Mouse (Mus musculus) limb, embryonic 15.5 days (tissue): ENCODE results near the gene Spata32. TPM values are rescaled to one million over a fixed set of nuclear protein-coding genes. Genes with fewer than 3 reads are reported as not detected.
"Not testable (repeated sequence)": the region's sequence is repeated elsewhere in the genome, so short reads cannot be mapped to it uniquely, and the experiment has no call there.

ENCODE experiments used
- ATAC-seq: fragments of 200-750 bp; cut with Nextera tagmentation; 2 replicates; pipeline ENCODE4 v1.8.0; 2017; ENCODE audit warnings: low read depth, moderate TSS enrichment; ENCODE audit not compliant: insufficient number of reproducible peaks, low FRiP score, low TSS enrichment
- H3K27ac ChIP-seq: fragments of 300-500 bp; sonication (generic); 2 replicates; pipeline ENCODE4 v1.5.1; 2015; ENCODE audit warnings: moderate library complexity, mild to moderate bottlenecking, inconsistent platforms
- H3K27me3 ChIP-seq: fragments of 300-500 bp; sonication (generic); 2 replicates; pipeline ENCODE4 v1.6.1; 2015; ENCODE audit warnings: inconsistent platforms
- H3K36me3 ChIP-seq: fragments of 300-500 bp; sonication (generic); 2 replicates; pipeline ENCODE4 v1.6.1; 2015; ENCODE audit warnings: inconsistent platforms
- H3K4me1 ChIP-seq: fragments of 300-500 bp; sonication (generic); 2 replicates; pipeline ENCODE4 v1.6.1; 2015; ENCODE audit warnings: inconsistent platforms
- H3K4me2 ChIP-seq: fragments of 300-500 bp; sonication (generic); 2 replicates; pipeline ENCODE4 v1.6.1; 2015; ENCODE audit warnings: mild to moderate bottlenecking, inconsistent platforms
- H3K4me3 ChIP-seq: fragments of 300-500 bp; sonication (generic); 2 replicates; pipeline ENCODE4 v1.5.1; 2015; ENCODE audit warnings: mild to moderate bottlenecking, inconsistent platforms
- H3K9ac ChIP-seq: fragments of 300-500 bp; sonication (generic); 2 replicates; pipeline ENCODE4 v1.6.1; 2015; ENCODE audit warnings: inconsistent platforms
- H3K9me3 ChIP-seq: fragments of 300-500 bp; sonication (generic); 2 replicates; pipeline ENCODE4 v1.6.1; 2016; ENCODE audit warnings: inconsistent platforms
- WGBS: fragments of 180-500 bp; shearing (Covaris S2); methylation state at CpG from one replicate; pipeline ENCODE4 v1.1.7; 2015; 5-methylcytosine and 5-hydroxymethylcytosine counted together
- polyA plus RNA-seq: library from polyadenylated mRNA; unstranded; fragments of >200 nt; fragmentation: Nextera tagmentation; extraction: Ambion mirVana; gene quantifications from 2 replicates; pipeline ENCODE4 v1.2.1, GENCODE M21; 2015

Gene Spata32
- polyA plus RNA-seq, 1 experiment from 2014 or later = not detected

- 84% methylated on average over 9 of the region's 9 CpGs for WGBS
- Histone ChIP-seq H3K27me3 (no peaks in the 10 kb centered on the region), H3K9me3 (no peaks in the 10 kb centered on the region), H3K4me1 (peaks cover 15% of the 10 kb centered on the region), H3K36me3 (peaks cover 55% of the 10 kb centered on the region), H3K27ac (no peak overlapping the region), H3K4me3 (no peak overlapping the region), H3K4me2 (no peak overlapping the region), H3K9ac (no peak overlapping the region)
- no peak for ATAC-seq
These were observed 19.5 kb upstream of the Spata32 start for GRCm38 (mm10) chr11:103237757-103238156.

- Histone ChIP-seq H3K36me3 (peaks cover 52% of the 10 kb centered on the region), H3K4me3 (no peak overlapping the region), H3K4me2 (no peak overlapping the region), H3K4me1 (peaks cover 15% of the 10 kb centered on the region), H3K9ac (no peak overlapping the region), H3K9me3 (no peaks in the 10 kb centered on the region), H3K27me3 (no peaks in the 10 kb centered on the region), H3K27ac (no peak overlapping the region)
- WGBS = 73% methylated on average over 10 of the region's 10 CpGs
- ATAC-seq = no peak
These were observed 18.7 kb upstream of the Spata32 start for GRCm38 (mm10) chr11:103236903-103237302.

- Histone ChIP-seq H3K27ac (no peak overlapping the region), H3K9me3 (no peaks in the 10 kb centered on the region), H3K4me1 (peaks cover 15% of the 10 kb centered on the region), H3K4me2 (no peak overlapping the region), H3K27me3 (no peaks in the 10 kb centered on the region), H3K36me3 (peaks cover 51% of the 10 kb centered on the region), H3K9ac (no peak overlapping the region), H3K4me3 (no peak overlapping the region)
- WGBS = 59% methylated on average over 6 of the region's 6 CpGs
- no peak for ATAC-seq
These were observed 18.2 kb upstream of the Spata32 start for GRCm38 (mm10) chr11:103236431-103236830.

- 0 out of 2 replicates have a peak, but pooled peaks have one; percentile 22 for ATAC-seq
- Histone ChIP-seq H3K27me3 (no peaks in the 10 kb centered on the region), H3K9me3 (no peaks in the 10 kb centered on the region), H3K4me2 (no peak overlapping the region), H3K4me3 (no peak overlapping the region), H3K9ac (no peak overlapping the region), H3K4me1 (peaks cover 11% of the 10 kb centered on the region), H3K36me3 (peaks cover 58% of the 10 kb centered on the region), H3K27ac (peak overlapping the region; percentile 24; the same call in 1 of the 2 replicates)
- 67% methylated on average over 11 of the region's 11 CpGs for WGBS
These were observed 17.5 kb upstream of the Spata32 start for GRCm38 (mm10) chr11:103235702-103236101.

GRCm38 (mm10) chr11:103234447-103234846 lies 16.2 kb upstream of the Spata32 start:
- H3K36me3 ChIP-seq = peaks cover 64% of the 10 kb centered on the region
- no peaks in the 10 kb centered on the region for H3K9me3 ChIP-seq
- H3K9ac ChIP-seq = no peak overlapping the region

GRCm38 (mm10) chr11:103232966-103233365 lies 14.7 kb upstream of the Spata32 start:
- no peak overlapping the region for H3K9ac ChIP-seq
- H3K4me1 ChIP-seq = peaks cover 3% of the 10 kb centered on the region; the same call in 1 of the 2 replicates
- no peak overlapping the region for H3K4me2 ChIP-seq
- H3K36me3 ChIP-seq = peaks cover 61% of the 10 kb centered on the region
- H3K9me3 ChIP-seq = no peaks in the 10 kb centered on the region
- no peak for ATAC-seq
- WGBS = 38% methylated on average over 7 of the region's 7 CpGs
- H3K4me3 ChIP-seq = no peak overlapping the region
- no peaks in the 10 kb centered on the region for H3K27me3 ChIP-seq
- H3K27ac ChIP-seq = no peak overlapping the region

More at GRCm38 (mm10) chr11:103234447-103234846, 16.2 kb upstream of the Spata32 start:
- Histone ChIP-seq H3K27me3 (no peaks in the 10 kb centered on the region), H3K4me2 (no peak overlapping the region), H3K27ac (no peak overlapping the region), H3K4me1 (peaks cover 3% of the 10 kb centered on the region; the same call in 1 of the 2 replicates), H3K4me3 (no peak overlapping the region)
- ATAC-seq = no peak
- 59% methylated on average over 1 of the region's 1 CpGs for WGBS

GRCm38 (mm10) chr11:103231367-103231766 lies 13.1 kb upstream of the Spata32 start:
- H3K36me3 ChIP-seq = peaks cover 61% of the 10 kb centered on the region
- H3K27me3 ChIP-seq = no peaks in the 10 kb centered on the region
- no peak for ATAC-seq
- no peak overlapping the region for H3K4me2 ChIP-seq
- no peaks in the 10 kb centered on the region for H3K9me3 ChIP-seq
- H3K9ac ChIP-seq = no peak overlapping the region
- H3K27ac ChIP-seq = no peak overlapping the region
- WGBS = 81% methylated on average over 7 of the region's 7 CpGs
- no peak overlapping the region for H3K4me3 ChIP-seq
- peaks cover 3% of the 10 kb centered on the region; the same call in 1 of the 2 replicates for H3K4me1 ChIP-seq

GRCm38 (mm10) chr11:103230626-103231025 lies 12.4 kb upstream of the Spata32 start:
- no peak overlapping the region for H3K4me3 ChIP-seq
- H3K9ac ChIP-seq = no peak overlapping the region
- ATAC-seq = no peak
- H3K4me2 ChIP-seq = no peak overlapping the region
- 86% methylated on average over 19 of the region's 19 CpGs for WGBS
- H3K27me3 ChIP-seq = no peaks in the 10 kb centered on the region
- no peak overlapping the region for H3K27ac ChIP-seq
- peaks cover 3% of the 10 kb centered on the region; the same call in 1 of the 2 replicates for H3K4me1 ChIP-seq
- H3K9me3 ChIP-seq = no peaks in the 10 kb centered on the region
- H3K36me3 ChIP-seq = peaks cover 59% of the 10 kb centered on the region

GRCm38 (mm10) chr11:103229608-103230007 lies 11.4 kb upstream of the Spata32 start:
- Histone ChIP-seq H3K9me3 (no peaks in the 10 kb centered on the region), H3K9ac (no peak overlapping the region), H3K4me1 (peaks cover 3% of the 10 kb centered on the region; the same call in 1 of the 2 replicates), H3K36me3 (peaks cover 62% of the 10 kb centered on the region), H3K27me3 (no peaks in the 10 kb centered on the region), H3K4me2 (no peak overlapping the region), H3K27ac (no peak overlapping the region), H3K4me3 (no peak overlapping the region)
- 97% methylated on average over 2 of the region's 2 CpGs for WGBS
- no peak for ATAC-seq

- Histone ChIP-seq H3K36me3 (peaks cover 81% of the 10 kb centered on the region), H3K27me3 (0 out of 2 replicates have a peak, but pooled peaks cover 4% of the 10 kb centered on the region), H3K4me2 (no peak overlapping the region), H3K4me1 (peaks cover 6% of the 10 kb centered on the region; the same call in 1 of the 2 replicates), H3K9me3 (no peaks in the 10 kb centered on the region), H3K9ac (no peak overlapping the region), H3K27ac (peak overlapping the region; percentile 38; the same call in 1 of the 2 replicates), H3K4me3 (no peak overlapping the region)
- 55% methylated on average over 18 of the region's 18 CpGs for WGBS
- no peak for ATAC-seq
These were observed 5.8 kb upstream of the Spata32 start for GRCm38 (mm10) chr11:103223951-103224456.

- Histone ChIP-seq H3K4me2 (no peak overlapping the region), H3K27me3 (0 out of 2 replicates have a peak, but pooled peaks cover 4% of the 10 kb centered on the region), H3K27ac (no peak overlapping the region), H3K4me1 (peaks cover 10% of the 10 kb centered on the region), H3K9me3 (no peaks in the 10 kb centered on the region), H3K36me3 (peaks cover 76% of the 10 kb centered on the region), H3K4me3 (no peak overlapping the region), H3K9ac (no peak overlapping the region)
- ATAC-seq = no peak
- 89% methylated on average over 10 of the region's 10 CpGs for WGBS
These were observed 5.2 kb upstream of the Spata32 start for GRCm38 (mm10) chr11:103223444-103223843.

GRCm38 (mm10) chr11:103222718-103223117 lies 4.5 kb upstream of the Spata32 start:
- H3K27ac ChIP-seq, H3K27me3 ChIP-seq, H3K4me2 ChIP-seq, ATAC-seq, H3K9me3 ChIP-seq, H3K4me3 ChIP-seq, H3K9ac ChIP-seq: not testable (repeated sequence)
- peaks cover 16% of the 10 kb centered on the region for H3K4me1 ChIP-seq
- 87% methylated on average over 4 of the region's 4 CpGs for WGBS
- peaks cover 71% of the 10 kb centered on the region for H3K36me3 ChIP-seq
